Mouse (Mus musculus) midbrain, embryonic 11.5 days (tissue): ENCODE measurements around the gene Zfp853. TPM values are rescaled to one million over a fixed set of nuclear protein-coding genes. Genes with fewer than 3 reads are reported as not detected.

ENCODE experiments used
- ATAC-seq: fragments of 200-750 bp; cut with Nextera tagmentation; 2 replicates; pipeline ENCODE4 v1.8.0; 2017; ENCODE audit warnings: moderate TSS enrichment, moderate library complexity; ENCODE audit not compliant: low FRiP score
- DNase-seq: peaks from one replicate; pipeline ENCODE4 v3.0.0; 2015; ENCODE audit warnings: low spot score; ENCODE audit errors: missing footprints
- H3K27ac ChIP-seq: fragments of 300-500 bp; sonication (generic); 2 replicates; pipeline ENCODE4 v1.5.1; 2014; ENCODE audit warnings: low read depth, low read length
- H3K27me3 ChIP-seq: fragments of 300-500 bp; sonication (generic); 2 replicates; pipeline ENCODE4 v1.6.1; 2014; ENCODE audit warnings: mild to moderate bottlenecking, low read length, moderate library complexity, mixed read lengths; ENCODE audit not compliant: control insufficient read depth, insufficient read depth
- H3K36me3 ChIP-seq: fragments of 300-500 bp; sonication (generic); 2 replicates; pipeline ENCODE4 v1.6.1; 2014; ENCODE audit warnings: mild to moderate bottlenecking, low read length, moderate library complexity, mixed read lengths; ENCODE audit not compliant: control insufficient read depth, insufficient read depth
- H3K4me1 ChIP-seq: fragments of 300-500 bp; sonication (generic); 2 replicates; pipeline ENCODE4 v1.6.1; 2014; ENCODE audit warnings: low read length; ENCODE audit not compliant: control insufficient read depth, insufficient read depth
- H3K4me2 ChIP-seq: fragments of 300-500 bp; sonication (generic); 2 replicates; pipeline ENCODE4 v1.6.1; 2014; ENCODE audit warnings: mild to moderate bottlenecking, moderate library complexity
- H3K4me3 ChIP-seq: fragments of 300-500 bp; sonication (generic); 2 replicates; pipeline ENCODE4 v1.5.1; 2014; ENCODE audit warnings: low read depth, low read length
- H3K9ac ChIP-seq: fragments of 300-500 bp; sonication (generic); 2 replicates; pipeline ENCODE4 v1.6.1; 2014; ENCODE audit warnings: low read length
- H3K9me3 ChIP-seq: fragments of 300-500 bp; sonication (generic); 2 replicates; pipeline ENCODE4 v1.6.1; 2016; ENCODE audit warnings: low read length; ENCODE audit not compliant: control insufficient read depth
- WGBS: fragments of 180-500 bp; shearing (Covaris S2); extraction: QIAGEN DNeasy Blood & Tissue Kit; methylation state at CpG from one replicate; pipeline ENCODE4 v1.1.7; 2014; 5-methylcytosine and 5-hydroxymethylcytosine counted together
- polyA plus RNA-seq: library from polyadenylated mRNA; unstranded; fragments of >200 nt; fragmentation: Nextera tagmentation; extraction: Ambion mirVana; gene quantifications from 2 replicates; pipeline ENCODE4 v1.2.1, GENCODE M21; 2014

Zfp853 gene
- polyA plus RNA-seq, 1 experiment from 2014 or later: 0.08 TPM

- no peak overlapping the region for H3K4me2 ChIP-seq
- H3K9me3 ChIP-seq: no peaks in the 10 kb centered on the region
- peaks cover 14% of the 10 kb centered on the region for H3K4me1 ChIP-seq
- 15% methylated on average over 18 of the region's 18 CpGs for WGBS
- H3K27ac ChIP-seq: no peak overlapping the region
- no peak for ATAC-seq
- H3K4me3 ChIP-seq: no peak overlapping the region
- peak; percentile 94 for DNase-seq
- peaks cover 64% of the 10 kb centered on the region for H3K27me3 ChIP-seq
- no peak overlapping the region for H3K9ac ChIP-seq
- H3K36me3 ChIP-seq: peaks cover 13% of the 10 kb centered on the region; the same call in 1 of the 2 replicates
These were observed 40.6 kb downstream of the Zfp853 start for GRCm38 (mm10) chr5:143252791-143253185.

GRCm38 (mm10) chr5:143252039-143252438 is 41.4 kb downstream of the Zfp853 start:
- peaks cover 14% of the 10 kb centered on the region for H3K4me1 ChIP-seq
- H3K9me3 ChIP-seq: no peaks in the 10 kb centered on the region
- no peak overlapping the region for H3K27ac ChIP-seq
- no peak overlapping the region for H3K9ac ChIP-seq
- DNase-seq (no peak), ATAC-seq (no peak)
- WGBS: 43% methylated on average over 6 of the region's 6 CpGs
- peaks cover 14% of the 10 kb centered on the region; the same call in 1 of the 2 replicates for H3K36me3 ChIP-seq
- H3K4me3 ChIP-seq: no peak overlapping the region
- H3K4me2 ChIP-seq: no peak overlapping the region
- H3K27me3 ChIP-seq: peaks cover 56% of the 10 kb centered on the region

- H3K27me3 ChIP-seq: no peaks in the 10 kb centered on the region
- ATAC-seq: no peak
- H3K36me3 ChIP-seq: peaks cover 34% of the 10 kb centered on the region
- no peak overlapping the region for H3K4me2 ChIP-seq
- no peak overlapping the region for H3K27ac ChIP-seq
- H3K4me3 ChIP-seq: no peak overlapping the region
- no peak for DNase-seq
- no peaks in the 10 kb centered on the region for H3K4me1 ChIP-seq
- no peak overlapping the region for H3K9ac ChIP-seq
- no peaks in the 10 kb centered on the region for H3K9me3 ChIP-seq
- WGBS: 96% methylated on average over 26 of the region's 26 CpGs
These were observed 48.5 kb downstream of the Zfp853 start for GRCm38 (mm10) chr5:143244926-143245325.

Other genes with a start within 250 kb of the Zfp853 start
- gene Rnf216, start 180.6 kb downstream of the Zfp853 start, polyA plus RNA-seq: 29.2 and 29.4 TPM in 2 replicates
- gene Olfr718-ps1, start 146.0 kb downstream of the Zfp853 start, polyA plus RNA-seq: not detected in 2 replicates
- 10.8 and 11.9 TPM in 2 replicates for gene Rbak, start 112.8 kb downstream of the Zfp853 start, polyA plus RNA-seq
- not detected in 2 replicates for gene Spdye4b, start 112.6 kb downstream of the Zfp853 start, polyA plus RNA-seq
- not detected in 2 replicates for gene Spdye4a, start 66.7 kb downstream of the Zfp853 start, polyA plus RNA-seq
- 22.0 and 25.9 TPM in 2 replicates for gene Zfp12, start 58.5 kb downstream of the Zfp853 start, polyA plus RNA-seq
- 4.3 and 4.5 TPM in 2 replicates for gene Zfp316, start 23.6 kb downstream of the Zfp853 start, polyA plus RNA-seq
- gene E130309D02Rik, start 21.7 kb upstream of the Zfp853 start, polyA plus RNA-seq: 41.5 and 46.6 TPM in 2 replicates
- 68.1 and 73.7 TPM in 2 replicates for gene Zdhhc4, start 35.6 kb upstream of the Zfp853 start, polyA plus RNA-seq
- 0.12 and 0.34 TPM in 2 replicates for gene Grid2ip, start 63.7 kb upstream of the Zfp853 start, polyA plus RNA-seq
- gene Kdelr2, start 110.2 kb upstream of the Zfp853 start, polyA plus RNA-seq: 187 and 190 TPM in 2 replicates
- gene Daglb, start 171.0 kb upstream of the Zfp853 start, polyA plus RNA-seq: 9.5 and 10.1 TPM in 2 replicates
- 480 and 494 TPM in 2 replicates for gene Rac1, start 234.4 kb upstream of the Zfp853 start, polyA plus RNA-seq